Mouse (Mus musculus): ENCODE results near the gene Abcc8. TPM values are rescaled to one million over a fixed set of nuclear protein-coding genes. Genes with fewer than 3 reads are reported as not detected.

The Abcc8 gene
- polyA plus RNA-seq (2016; fragmentation: Nextera tagmentation; extraction: Ambion mirVana): 0.70 and 0.74 TPM in 2 replicates

DNA sequence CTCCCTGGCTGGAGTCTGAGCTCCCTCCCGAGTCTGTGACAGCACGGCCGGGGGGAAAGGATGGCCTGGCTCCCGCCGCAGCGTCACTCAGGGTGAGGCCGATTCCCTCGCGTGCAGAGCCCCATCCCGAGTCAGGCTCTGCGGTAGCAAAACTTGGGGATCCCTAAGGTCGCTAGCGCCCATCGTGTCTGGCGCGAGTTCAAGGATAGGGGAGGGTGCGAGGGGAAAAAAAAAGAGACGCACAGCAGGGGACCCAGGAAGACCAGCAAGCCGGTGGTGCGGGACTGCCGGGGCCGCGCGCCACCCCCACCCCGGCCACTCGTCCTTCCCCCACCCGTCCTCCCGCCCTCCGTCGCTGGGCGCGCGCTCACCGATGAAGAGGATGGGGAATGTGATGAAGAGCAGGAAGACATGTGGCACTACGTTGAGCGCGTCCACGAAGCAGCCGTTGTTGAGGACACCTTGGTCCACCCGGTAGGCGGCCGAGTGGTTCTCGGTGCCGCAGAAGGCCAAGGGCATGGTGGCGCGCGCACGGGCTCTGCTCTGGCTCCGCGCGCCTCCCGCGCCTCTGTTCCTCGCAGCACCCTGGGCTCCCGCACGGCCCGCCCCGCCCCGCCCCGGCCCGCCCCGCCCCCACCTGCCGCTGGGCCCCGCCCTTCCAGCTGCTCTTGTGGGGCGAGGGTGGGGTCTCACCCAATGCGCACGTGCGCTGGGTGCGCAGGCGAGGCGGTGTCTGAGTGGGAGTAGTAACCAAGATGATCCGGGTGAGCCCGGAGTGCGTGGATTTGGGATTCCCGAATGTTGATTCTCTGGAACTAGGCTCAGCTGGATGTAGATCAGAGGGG, at the start of gene Abcc8:
TSS of gene Abcc8 (minus strand) at position 603 of the 845 bp plus-strand sequence.
- peak; percentile 37 for DNase-seq (ENCODE audit: low spot score)
- under 1% methylated on average over 68 of the region's 75 CpGs for WGBS
- peaks cover 11% of the 10 kb centered on the region for H3K4me1 ChIP-seq

GRCm38 (mm10) chr7:46226936-46227335, 47.1 kb upstream of the Abcc8 start:
- no peak overlapping the region for H3K4me3 ChIP-seq
- no peaks in the 10 kb centered on the region for H3K9me3 ChIP-seq (replicated peaks)
- peaks cover 14% of the 10 kb centered on the region for H3K27me3 ChIP-seq (ENCODE audit: low read depth, poor library complexity, severe bottlenecking)
- peaks cover 15% of the 10 kb centered on the region for H3K4me1 ChIP-seq
- H3K27ac ChIP-seq (replicated peaks): no peak overlapping the region
- 77% methylated on average over 4 of the region's 4 CpGs for WGBS
- DNase-seq (ENCODE audit: low spot score): no peak
- no peaks in the 10 kb centered on the region for H3K36me3 ChIP-seq

More for the DNA sequence above, at the start of gene Abcc8:
- Histone ChIP-seq H3K27ac (replicated peaks) (peak within 1 kb of the TSS; percentile 33; the same call in 1 of the 2 replicates), H3K36me3 (no peaks in the 10 kb centered on the region), H3K9me3 (replicated peaks) (no peaks in the 10 kb centered on the region), H3K27me3 (ENCODE audit: low read depth, poor library complexity, severe bottlenecking) (peaks cover 70% of the 10 kb centered on the region), H3K4me3 (peak within 1 kb of the TSS; percentile 62)

DNA sequence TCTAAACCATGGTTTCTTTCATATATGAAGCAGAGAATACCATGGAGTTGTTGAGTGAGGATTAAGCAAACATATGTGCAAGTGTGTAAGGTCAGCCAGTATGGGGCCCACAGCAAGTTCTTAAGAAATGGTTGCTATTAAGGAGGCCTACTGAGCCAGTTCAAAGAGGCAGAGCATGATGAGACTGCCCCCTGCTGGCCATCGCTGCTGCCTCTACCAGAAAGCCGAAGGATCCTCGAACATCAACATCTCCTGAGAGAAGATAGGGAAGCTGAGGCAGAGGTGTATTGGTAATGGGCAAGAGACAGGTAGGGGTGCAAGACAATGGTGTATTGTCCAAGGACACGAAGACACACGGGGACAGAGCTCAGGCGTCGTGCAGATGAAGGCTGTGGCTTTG, 46.4 kb upstream of the Abcc8 start:
- H3K27ac ChIP-seq (replicated peaks): no peak overlapping the region
- 42% methylated on average over 7 of the region's 7 CpGs for WGBS
- H3K4me3 ChIP-seq: no peak overlapping the region
- H3K27me3 ChIP-seq (ENCODE audit: low read depth, poor library complexity, severe bottlenecking): peaks cover 14% of the 10 kb centered on the region
- DNase-seq (ENCODE audit: low spot score): peak; percentile 68
- H3K4me1 ChIP-seq: peaks cover 15% of the 10 kb centered on the region
- H3K9me3 ChIP-seq (replicated peaks): no peaks in the 10 kb centered on the region
- no peaks in the 10 kb centered on the region for H3K36me3 ChIP-seq

DNA sequence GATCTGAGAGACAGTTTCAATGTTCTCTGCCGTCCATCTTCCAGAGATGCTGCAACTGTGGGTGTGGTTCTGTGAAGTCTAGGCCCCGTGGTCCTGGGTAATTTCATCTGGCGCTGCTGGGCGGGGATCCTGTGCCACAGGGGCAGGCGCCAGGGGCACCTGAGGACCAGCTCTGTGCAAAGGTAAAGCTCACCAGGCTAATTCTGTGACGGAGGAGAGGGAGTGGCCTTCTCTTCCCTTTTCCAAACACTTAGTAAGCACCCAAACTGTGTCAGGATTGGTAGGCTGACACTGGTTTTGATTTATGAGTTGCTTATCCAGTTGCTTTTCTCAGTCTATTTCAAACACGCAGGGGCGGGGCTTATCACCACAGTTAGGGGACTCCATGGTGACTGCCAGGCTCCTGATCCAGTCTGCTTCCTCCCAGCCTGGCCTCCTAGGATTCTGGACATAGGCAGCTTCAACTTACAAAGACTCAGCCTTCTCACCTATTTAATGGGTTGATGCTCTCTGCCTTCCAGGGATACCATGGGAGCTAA, 40.8 kb upstream of the Abcc8 start:
- WGBS: 85% methylated on average over 8 of the region's 8 CpGs
- DNase-seq (ENCODE audit: low spot score): no peak
- Histone ChIP-seq H3K27me3 (ENCODE audit: low read depth, poor library complexity, severe bottlenecking) (peaks cover 40% of the 10 kb centered on the region), H3K4me1 (peaks cover 9% of the 10 kb centered on the region), H3K36me3 (no peaks in the 10 kb centered on the region), H3K27ac (replicated peaks) (no peak overlapping the region), H3K4me3 (no peak overlapping the region), H3K9me3 (replicated peaks) (no peaks in the 10 kb centered on the region)

DNA sequence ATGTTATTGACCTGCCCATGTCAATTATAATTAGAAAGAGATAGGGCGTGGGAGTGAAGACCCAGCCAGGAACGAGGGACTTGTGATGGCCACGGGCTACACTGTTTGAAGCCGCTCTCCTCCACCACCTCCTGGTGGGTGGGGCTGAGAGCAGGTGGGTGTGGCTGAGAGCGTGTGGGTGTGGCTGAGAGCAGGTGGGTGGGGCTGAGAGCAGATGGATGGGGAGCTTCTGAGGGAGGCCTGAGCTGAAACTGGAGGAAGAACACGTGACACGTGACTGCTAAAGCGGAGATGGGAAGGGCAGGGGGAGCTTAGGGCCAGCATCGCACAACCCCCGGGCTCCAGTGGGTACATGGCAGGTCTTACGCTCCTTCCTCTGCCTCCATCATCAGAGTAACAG, 38.6 kb upstream of the Abcc8 start:
- 17% methylated on average over 11 of the region's 11 CpGs for WGBS
- peaks cover 40% of the 10 kb centered on the region for H3K27me3 ChIP-seq (ENCODE audit: low read depth, poor library complexity, severe bottlenecking)
- no peaks in the 10 kb centered on the region for H3K36me3 ChIP-seq
- peak; percentile 47 for DNase-seq (ENCODE audit: low spot score)
- H3K4me1 ChIP-seq: peaks cover 9% of the 10 kb centered on the region
- no peak overlapping the region for H3K27ac ChIP-seq (replicated peaks)
- H3K9me3 ChIP-seq (replicated peaks): no peaks in the 10 kb centered on the region
- no peak overlapping the region for H3K4me3 ChIP-seq

DNA sequence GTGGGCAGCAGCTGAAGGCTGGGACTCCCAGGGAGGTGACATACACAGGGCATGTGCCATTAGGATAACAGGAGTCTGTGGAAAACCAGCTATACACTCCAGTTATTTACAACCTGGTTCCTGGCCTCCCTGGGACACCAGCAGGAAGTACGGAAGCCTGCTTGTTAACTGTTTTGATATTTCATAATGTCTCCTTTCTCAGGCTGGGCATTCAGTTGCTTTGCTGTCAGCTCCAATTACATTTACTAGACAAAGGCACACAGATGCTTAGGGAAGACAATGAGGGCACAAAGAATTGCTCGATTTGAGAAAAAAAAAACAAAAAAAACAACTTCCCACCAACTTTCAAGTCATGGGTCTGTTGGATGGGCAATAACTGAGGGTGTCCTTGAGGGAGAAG, 36.6 kb upstream of the Abcc8 start:
- no peak overlapping the region for H3K27ac ChIP-seq (replicated peaks)
- H3K4me3 ChIP-seq: no peak overlapping the region
- H3K4me1 ChIP-seq: peaks cover 9% of the 10 kb centered on the region
- H3K9me3 ChIP-seq (replicated peaks): no peaks in the 10 kb centered on the region
- no peak for DNase-seq (ENCODE audit: low spot score)
- WGBS: 77% methylated on average over 2 of the region's 2 CpGs
- H3K27me3 ChIP-seq (ENCODE audit: low read depth, poor library complexity, severe bottlenecking): peaks cover 40% of the 10 kb centered on the region
- H3K36me3 ChIP-seq: no peaks in the 10 kb centered on the region

DNA sequence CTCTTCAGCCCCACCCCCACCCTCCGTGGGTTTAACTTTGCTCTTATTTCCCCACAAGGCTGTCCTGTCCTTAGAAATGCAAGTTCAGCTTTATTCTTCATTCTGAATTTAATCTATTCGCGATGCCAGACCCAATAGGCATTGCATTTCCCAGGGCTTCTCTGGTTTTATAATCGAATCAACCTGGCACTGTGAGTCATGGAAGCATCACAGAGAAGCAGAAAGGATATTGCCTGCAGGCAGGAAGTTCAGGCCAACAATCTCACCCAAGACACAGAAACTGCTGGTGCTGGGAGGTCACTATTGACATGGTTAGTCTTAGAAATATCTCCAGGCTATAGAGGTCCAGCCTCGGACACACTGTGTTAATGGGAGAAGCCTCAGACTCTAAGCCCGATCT, 30.4 kb upstream of the Abcc8 start:
- Histone ChIP-seq H3K36me3 (no peaks in the 10 kb centered on the region), H3K27ac (replicated peaks) (no peak overlapping the region), H3K9me3 (replicated peaks) (no peaks in the 10 kb centered on the region), H3K4me3 (no peak overlapping the region), H3K27me3 (ENCODE audit: low read depth, poor library complexity, severe bottlenecking) (no peaks in the 10 kb centered on the region), H3K4me1 (no peaks in the 10 kb centered on the region)
- DNase-seq (ENCODE audit: low spot score): no peak
- WGBS: 87% methylated on average over 6 of the region's 6 CpGs

DNA sequence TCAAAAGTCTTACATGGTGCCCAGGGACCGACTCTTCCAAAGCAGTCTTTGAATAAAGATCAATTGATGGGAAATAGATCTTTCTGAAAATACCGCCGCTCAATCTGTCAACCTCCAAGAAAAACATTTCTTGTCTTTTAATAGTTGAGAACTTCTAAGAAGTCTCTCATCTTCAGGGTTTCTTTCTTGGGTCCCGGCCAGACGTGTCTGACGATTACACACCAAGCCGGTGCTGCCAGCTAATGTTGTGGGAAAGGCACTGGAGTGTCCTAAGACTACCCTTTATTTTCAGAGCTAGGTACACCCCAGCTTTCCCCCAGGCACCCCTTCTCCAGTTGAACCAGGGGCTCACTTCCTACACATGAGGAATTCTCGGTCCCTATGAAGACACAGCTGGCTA, 28.3 kb upstream of the Abcc8 start:
- Histone ChIP-seq H3K4me3 (no peak overlapping the region), H3K4me1 (no peaks in the 10 kb centered on the region; the same call in 1 of the 2 replicates), H3K27me3 (ENCODE audit: low read depth, poor library complexity, severe bottlenecking) (no peaks in the 10 kb centered on the region), H3K36me3 (no peaks in the 10 kb centered on the region), H3K27ac (replicated peaks) (no peak overlapping the region), H3K9me3 (replicated peaks) (no peaks in the 10 kb centered on the region)
- WGBS: 93% methylated on average over 8 of the region's 8 CpGs
- no peak for DNase-seq (ENCODE audit: low spot score)

GRCm38 (mm10) chr7:46204775-46205174, 24.9 kb upstream of the Abcc8 start:
- WGBS: 82% methylated on average over 6 of the region's 6 CpGs
- no peaks in the 10 kb centered on the region for H3K9me3 ChIP-seq (replicated peaks)
- H3K36me3 ChIP-seq: no peaks in the 10 kb centered on the region
- peaks cover 20% of the 10 kb centered on the region for H3K4me1 ChIP-seq
- 0 out of 2 replicates have a peak, but pooled peaks cover 6% of the 10 kb centered on the region for H3K27me3 ChIP-seq (ENCODE audit: low read depth, poor library complexity, severe bottlenecking)
- DNase-seq (ENCODE audit: low spot score): no peak
- H3K27ac ChIP-seq (replicated peaks): no peak overlapping the region
- H3K4me3 ChIP-seq: no peak overlapping the region

DNA sequence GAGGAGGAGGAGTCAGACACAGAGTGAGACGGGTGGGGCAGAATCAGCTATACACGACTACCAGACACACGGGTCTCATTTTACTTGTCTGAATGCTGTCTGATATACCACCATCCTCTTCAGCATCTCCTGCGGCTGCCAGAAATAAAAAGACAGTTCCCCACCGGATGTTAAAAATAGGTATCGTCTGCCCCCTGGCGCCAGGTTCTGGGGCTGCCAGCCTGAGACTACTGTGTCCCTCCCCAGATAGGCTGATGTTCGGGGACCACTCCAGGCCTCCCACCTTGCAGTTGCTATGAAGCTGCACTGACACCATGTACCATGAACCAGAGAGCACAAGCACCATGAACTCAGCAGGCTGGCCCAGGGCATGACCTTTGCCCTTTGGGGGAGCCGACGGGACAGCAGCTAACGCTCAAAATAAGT, 24.2 kb upstream of the Abcc8 start:
- no peak overlapping the region for H3K4me3 ChIP-seq
- 53% methylated on average over 11 of the region's 11 CpGs for WGBS
- H3K9me3 ChIP-seq (replicated peaks): no peaks in the 10 kb centered on the region
- no peak overlapping the region for H3K27ac ChIP-seq (replicated peaks)
- no peaks in the 10 kb centered on the region for H3K36me3 ChIP-seq
- H3K4me1 ChIP-seq: peaks cover 20% of the 10 kb centered on the region
- DNase-seq (ENCODE audit: low spot score): peak; percentile 44
- 0 out of 2 replicates have a peak, but pooled peaks cover 6% of the 10 kb centered on the region for H3K27me3 ChIP-seq (ENCODE audit: low read depth, poor library complexity, severe bottlenecking)

- no peaks in the 10 kb centered on the region for H3K9me3 ChIP-seq (replicated peaks)
- H3K4me3 ChIP-seq: peak overlapping the region; percentile 28
- no peaks in the 10 kb centered on the region for H3K36me3 ChIP-seq
- peak overlapping the region; percentile 73 for H3K27ac ChIP-seq (replicated peaks)
- H3K27me3 ChIP-seq (ENCODE audit: low read depth, poor library complexity, severe bottlenecking): 0 out of 2 replicates have a peak, but pooled peaks cover 6% of the 10 kb centered on the region
- WGBS: 15% methylated on average over 14 of the region's 14 CpGs
- peaks cover 20% of the 10 kb centered on the region for H3K4me1 ChIP-seq
- peak; percentile 67 for DNase-seq (ENCODE audit: low spot score)
Observed at GRCm38 (mm10) chr7:46201649-46202048, 21.8 kb upstream of the Abcc8 start.

- Histone ChIP-seq H3K4me3 (no peak overlapping the region), H3K4me1 (peaks cover 20% of the 10 kb centered on the region), H3K36me3 (no peaks in the 10 kb centered on the region), H3K9me3 (replicated peaks) (no peaks in the 10 kb centered on the region), H3K27ac (replicated peaks) (no peak overlapping the region), H3K27me3 (ENCODE audit: low read depth, poor library complexity, severe bottlenecking) (0 out of 2 replicates have a peak, but pooled peaks cover 6% of the 10 kb centered on the region)
- no peak for DNase-seq (ENCODE audit: low spot score)
- 67% methylated on average over 6 of the region's 6 CpGs for WGBS
Observed at GRCm38 (mm10) chr7:46200021-46200420, 20.2 kb upstream of the Abcc8 start.

DNA sequence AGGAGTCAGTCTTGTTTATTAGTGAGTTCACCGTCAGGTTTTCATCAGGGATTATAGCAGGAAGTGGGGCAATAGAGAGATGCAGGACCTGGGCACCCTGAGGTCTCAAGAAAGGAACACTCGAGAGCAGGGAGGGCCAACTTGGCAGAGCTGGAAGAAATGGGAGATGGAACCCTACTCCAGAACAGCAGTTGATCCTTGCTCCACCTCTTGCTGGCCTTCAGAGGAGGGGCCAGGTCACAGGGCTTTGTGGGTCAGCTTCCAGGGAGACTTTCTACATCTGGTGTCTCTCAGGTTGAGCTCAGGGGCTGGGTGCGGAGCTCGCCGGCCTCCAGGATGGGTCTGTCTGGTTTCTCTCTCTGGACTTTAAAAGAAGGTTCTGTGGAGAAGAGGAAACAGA, 15.5 kb upstream of the Abcc8 start:
- 80% methylated on average over 5 of the region's 5 CpGs for WGBS
- Histone ChIP-seq H3K27me3 (ENCODE audit: low read depth, poor library complexity, severe bottlenecking) (0 out of 2 replicates have a peak, but pooled peaks cover 5% of the 10 kb centered on the region), H3K36me3 (no peaks in the 10 kb centered on the region), H3K9me3 (replicated peaks) (no peaks in the 10 kb centered on the region), H3K4me3 (no peak overlapping the region), H3K4me1 (no peaks in the 10 kb centered on the region), H3K27ac (replicated peaks) (no peak overlapping the region)
- DNase-seq (ENCODE audit: low spot score): no peak
